Mouse (Mus musculus) brain, embryonic 14.5 days (tissue): ENCODE data around the gene Fam149b. TPM values are rescaled to one million over a fixed set of nuclear protein-coding genes. Genes with fewer than 3 reads are reported as not detected.

Experiments used
- DNase-seq: peaks from one replicate; pipeline ENCODE4 v3.0.0-alpha.2; 2011; ENCODE audit warnings: low read depth
- CTCF ChIP-seq: fragments of 200-500 bp; IDR thresholded peaks from 2 replicates; pipeline ENCODE4 v1.5.1; 2012; ENCODE audit warnings: inconsistent platforms, mild to moderate bottlenecking, moderate library complexity, borderline replicate concordance; ENCODE audit not compliant: insufficient read depth, insufficient read length; ENCODE audit errors: extremely low read depth
- POLR2A ChIP-seq: fragments of 200-500 bp; IDR thresholded peaks from 2 replicates; pipeline ENCODE4 v1.6.1; 2012; ENCODE audit warnings: mild to moderate bottlenecking, inconsistent platforms, borderline replicate concordance; ENCODE audit not compliant: poor library complexity, insufficient read depth, insufficient read length, severe bottlenecking; ENCODE audit errors: extremely low read depth
- polyA plus RNA-seq: library from polyadenylated mRNA; depleted of rRNA; stranded (reverse); fragments of >200 nt; gene quantifications from 2 replicates; pipeline ENCODE4 v1.2.3, GENCODE M21; 2012; rRNA removed

The Fam149b gene
- polyA plus RNA-seq, 1 experiment = 59.6 TPM

DNA sequence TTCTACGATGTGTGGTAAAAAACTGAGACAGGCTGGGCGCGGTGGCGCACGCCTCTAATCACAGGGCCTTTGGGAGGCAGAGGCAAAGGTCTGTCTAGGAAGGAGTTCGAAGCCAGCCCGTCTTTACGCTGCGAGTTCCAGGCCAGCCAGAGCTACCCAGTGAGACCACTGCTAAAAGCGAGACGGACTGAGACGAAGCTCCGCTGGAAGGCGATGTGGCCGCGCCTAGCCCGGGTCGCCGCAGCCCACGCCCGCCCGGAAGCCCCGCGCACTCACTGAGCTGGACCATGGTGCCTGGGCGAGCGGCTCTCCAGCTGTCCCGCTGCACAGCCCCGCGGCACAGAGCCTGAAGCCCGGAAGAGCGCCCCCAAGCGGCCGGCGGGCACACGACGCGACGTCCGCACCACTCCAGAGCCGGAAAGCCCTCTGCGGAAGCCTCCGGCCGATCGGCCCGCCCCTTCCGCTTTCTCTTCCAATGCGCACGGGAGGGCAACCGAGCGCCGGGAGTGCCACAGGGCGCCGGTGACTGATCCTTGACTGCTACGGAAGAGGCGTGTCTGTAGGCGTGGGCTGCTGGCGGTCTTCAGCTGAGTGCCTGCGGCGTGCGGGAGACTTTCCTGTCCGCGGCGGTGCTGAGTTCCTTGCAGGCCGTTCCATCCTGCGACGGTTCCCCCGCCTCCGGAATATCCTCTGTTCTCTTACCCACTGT lies 45.4 kb downstream of the Fam149b start, which contains the start of gene Mrps16:
Gene Mrps16, minus strand, starts transcription at position 430 of the 709 bp plus-strand sequence.
- TF ChIP-seq POLR2A (peak; percentile 72), CTCF (peak; percentile 95)
- DNase-seq = peak; percentile 99

DNA sequence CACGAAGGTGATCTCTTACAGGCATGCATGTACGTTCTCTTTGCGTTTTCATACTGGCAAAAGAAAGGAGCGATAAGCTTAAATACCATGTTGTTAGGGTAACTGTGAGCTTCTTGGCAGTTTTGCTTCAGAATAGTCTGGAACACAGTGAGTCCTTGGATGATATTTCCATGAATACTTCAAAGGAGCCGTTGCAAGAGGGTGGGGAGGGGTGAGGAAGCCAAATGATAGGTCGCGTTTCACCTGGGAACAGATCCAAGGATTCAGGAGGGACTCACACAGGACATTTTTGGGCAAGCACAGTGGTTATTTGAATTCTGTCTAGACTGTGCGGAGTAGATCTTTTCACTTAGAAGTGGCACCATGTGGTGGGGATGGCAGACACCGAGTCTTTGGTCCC lies 49.3 kb downstream of the Fam149b start:
- no peak for DNase-seq

DNA sequence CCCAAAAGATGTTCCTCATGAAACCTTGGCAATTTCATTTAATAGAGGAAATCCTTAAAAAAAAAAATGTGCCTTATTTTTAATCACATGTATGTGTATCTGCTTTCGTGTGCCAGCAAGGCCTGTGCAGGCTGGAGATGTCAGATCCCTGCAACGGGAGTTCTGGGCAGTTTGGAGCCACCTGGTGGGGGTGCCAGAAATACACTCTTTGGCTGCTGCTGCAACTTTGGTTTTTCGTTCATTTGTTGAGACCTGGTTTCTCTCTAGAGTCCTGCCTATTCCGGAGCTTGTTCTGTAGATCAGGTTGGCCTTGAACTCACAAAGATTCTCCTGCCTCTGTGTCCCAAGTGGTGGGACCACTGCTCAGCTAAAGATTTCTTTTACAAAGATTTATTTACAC lies 50.9 kb downstream of the Fam149b start:
- TF ChIP-seq CTCF (peak; percentile 36; the same call in 1 of the 2 replicates), POLR2A (no peak)
- no peak for DNase-seq

More for the DNA sequence above, 49.3 kb downstream of the Fam149b start:
- TF ChIP-seq CTCF (no peak), POLR2A (no peak)

GRCm38 (mm10) chr14:20400071-20400470 lies 52.1 kb downstream of the Fam149b start:
- DNase-seq = peak; percentile 41
- TF ChIP-seq CTCF = peak; percentile 53; the same call in 1 of the 2 replicates
- no peak for TF ChIP-seq POLR2A

DNA sequence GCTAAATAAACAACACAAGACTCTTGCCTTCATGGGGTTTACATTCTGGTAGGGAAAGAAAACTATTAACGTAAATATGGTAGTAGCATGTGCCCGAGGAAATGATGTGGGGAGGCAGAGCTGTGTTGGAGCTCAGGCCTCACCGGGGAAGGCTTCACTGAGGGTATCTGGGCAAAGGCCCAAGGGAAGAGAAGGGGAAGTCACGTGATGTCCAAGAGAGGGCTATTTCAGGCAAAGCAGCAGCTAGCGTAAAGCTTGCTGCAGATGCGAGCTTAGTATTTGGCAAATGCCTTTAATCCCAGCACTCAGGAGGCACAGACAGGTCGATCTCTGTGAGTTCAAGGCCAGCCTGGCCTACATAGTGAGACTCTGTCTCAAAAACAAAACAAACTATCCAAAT lies 74.3 kb downstream of the Fam149b start:
- no peak for TF ChIP-seq POLR2A
- no peak for TF ChIP-seq CTCF
- no peak for DNase-seq

DNA sequence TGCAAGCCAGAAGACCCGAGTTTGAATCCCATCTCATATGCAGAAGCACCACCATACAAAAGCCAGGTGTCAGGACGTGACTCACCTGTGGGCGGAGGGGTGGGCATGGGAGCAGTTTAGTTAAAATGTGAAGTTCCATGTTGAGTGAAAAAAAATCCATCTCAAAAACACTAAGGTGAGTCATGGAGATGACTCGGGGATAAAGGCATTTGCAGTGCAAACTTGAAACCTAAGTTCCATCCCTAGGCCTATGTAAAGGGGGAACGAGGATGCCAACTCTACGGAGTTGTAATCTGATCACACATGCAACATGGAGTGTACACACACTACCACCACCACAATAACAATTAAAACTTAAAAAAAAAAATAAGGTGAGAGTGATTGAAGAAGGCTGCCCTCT lies 75.1 kb downstream of the Fam149b start:
- no peak for TF ChIP-seq CTCF
- TF ChIP-seq POLR2A = no peak
- DNase-seq = no peak

DNA sequence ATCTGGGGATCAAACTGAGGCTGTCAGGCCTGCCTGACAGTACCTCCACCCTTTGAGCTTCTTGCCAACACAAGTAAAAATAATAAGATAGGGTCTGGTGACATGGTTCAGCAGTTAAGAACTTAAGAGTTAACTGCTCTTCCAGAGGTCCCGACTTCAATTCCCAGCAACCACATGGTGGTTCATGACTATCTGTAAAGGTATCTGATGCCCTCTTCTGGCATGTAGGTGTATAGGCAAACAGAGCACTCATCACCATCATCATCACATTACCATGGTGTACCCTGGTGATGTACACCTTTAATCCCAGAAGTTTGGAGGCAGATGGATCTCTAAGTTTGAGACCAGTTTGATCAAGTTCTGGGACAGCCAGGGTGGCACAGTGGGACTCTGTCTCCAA lies 80.6 kb downstream of the Fam149b start:
- no peak for TF ChIP-seq CTCF
- no peak for TF ChIP-seq POLR2A
- DNase-seq = no peak

DNA sequence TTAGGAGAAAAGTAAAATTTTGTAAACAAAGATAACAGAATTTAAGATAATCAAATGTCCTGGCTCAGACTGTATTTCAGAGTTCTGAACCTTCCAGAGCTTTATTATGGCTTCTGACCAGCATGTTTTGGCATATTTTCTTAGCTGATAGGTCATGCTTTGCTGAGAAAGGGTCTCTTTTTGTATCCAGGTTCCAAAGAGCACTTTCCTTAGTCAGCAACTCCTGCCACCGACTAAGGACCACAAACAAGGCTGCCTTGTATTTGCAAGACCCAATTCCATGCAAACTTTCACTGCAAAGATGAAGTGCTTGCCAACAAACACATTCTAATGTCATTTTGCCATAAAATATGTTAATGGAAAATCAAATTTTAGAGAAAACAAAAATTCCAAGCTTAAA lies 81.9 kb downstream of the Fam149b start:
- no peak for DNase-seq
- no peak for TF ChIP-seq POLR2A
- TF ChIP-seq CTCF = no peak

DNA sequence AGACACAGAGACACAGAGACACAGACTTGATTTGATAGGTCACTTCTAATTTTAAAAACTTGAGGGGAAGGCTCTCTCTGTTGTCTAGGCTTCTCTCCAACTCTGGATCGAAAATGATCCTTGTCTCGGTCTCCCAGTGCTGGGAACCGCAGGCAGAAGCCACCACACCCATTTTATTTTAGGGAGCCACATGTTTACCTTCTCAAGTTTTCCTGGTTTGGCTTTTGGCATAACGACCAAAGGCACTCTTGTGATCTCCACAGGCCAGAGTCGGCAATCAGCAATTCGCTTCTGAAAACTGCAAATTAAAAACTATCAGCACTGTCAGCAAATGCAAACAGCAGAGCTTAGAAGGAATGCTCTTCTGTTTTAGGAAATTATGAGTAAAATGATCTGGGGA lies 83.8 kb downstream of the Fam149b start:
- no peak for DNase-seq
- no peak for TF ChIP-seq CTCF
- no peak for TF ChIP-seq POLR2A

DNA sequence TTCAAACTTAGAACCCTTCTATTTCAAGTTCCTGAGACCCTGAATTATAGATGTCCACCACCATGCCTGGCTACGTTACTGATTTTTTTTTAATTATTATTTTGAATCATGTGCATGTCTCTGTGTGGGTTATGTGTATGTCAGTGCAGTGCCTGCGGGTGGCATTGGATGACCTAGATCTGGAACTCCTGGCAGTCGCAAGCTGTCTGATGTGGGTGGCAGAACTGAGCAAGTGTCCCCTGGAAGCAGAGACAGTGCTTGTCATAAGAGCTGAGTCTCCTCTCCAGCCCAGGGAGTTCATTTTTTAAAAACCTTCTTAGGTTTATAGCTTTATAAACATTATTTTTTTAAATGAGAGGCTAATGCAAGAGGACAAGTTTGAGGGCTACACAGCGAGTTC lies 84.5 kb downstream of the Fam149b start:
- DNase-seq = no peak
- TF ChIP-seq CTCF (no peak), POLR2A (no peak)

Other genes starting within 250 kb of the Fam149b start
- gene Saysd1, start 209.6 kb upstream of the Fam149b start, polyA plus RNA-seq = 8.8 and 12.8 TPM in 2 replicates
- gene Kcnk5, start 166.4 kb upstream of the Fam149b start, polyA plus RNA-seq = 1.5 and 2.5 TPM in 2 replicates
- gene Kcnk16, start 79.0 kb upstream of the Fam149b start, polyA plus RNA-seq = 0.05 TPM in 1 of 2 replicates, not detected in the other
- 16.5 and 17.4 TPM in 2 replicates for gene Nudt13, start 53.5 kb upstream of the Fam149b start, polyA plus RNA-seq
- 37.6 and 38.1 TPM in 2 replicates for gene Ecd, start within 50 bp of the Fam149b start, polyA plus RNA-seq
- 95.7 and 127 TPM in 2 replicates for gene Dnajc9, start 40.7 kb downstream of the Fam149b start, polyA plus RNA-seq
- 36.1 and 46.2 TPM in 2 replicates for gene Mrps16, start 45.5 kb downstream of the Fam149b start, polyA plus RNA-seq
- 0.69 and 1.2 TPM in 2 replicates for gene Cfap70, start 104.1 kb downstream of the Fam149b start, polyA plus RNA-seq
- 18.0 and 18.9 TPM in 2 replicates for gene Anxa7, start 132.0 kb downstream of the Fam149b start, polyA plus RNA-seq
- 1.5 and 2.4 TPM in 2 replicates for gene Mss51, start 148.7 kb downstream of the Fam149b start, polyA plus RNA-seq
- gene Ppp3cb, start 198.4 kb downstream of the Fam149b start, polyA plus RNA-seq = 114 and 141 TPM in 2 replicates